Mouse (Mus musculus) lung, postnatal 0 days (tissue): ENCODE data around the gene Abcc8.
"Not testable (repeated sequence)": the region's sequence is repeated elsewhere in the genome, so short reads cannot be mapped to it uniquely, and the experiment has no call there.

Source experiments
- CTCF ChIP-seq: IDR thresholded peaks from 2 replicates; pipeline ENCODE4 v1.5.1; 2016; ENCODE audit warnings: antibody characterized with exemption, mild to moderate bottlenecking
- EP300 ChIP-seq: IDR thresholded peaks from 2 replicates; pipeline ENCODE4 v1.6.1; 2016; ENCODE audit warnings: antibody characterized with exemption, mild to moderate bottlenecking, control low read depth

GRCm38 (mm10) chr7:46168980-46169379 lies 10.9 kb downstream of the Abcc8 start:
- TF ChIP-seq CTCF, EP300: not testable (repeated sequence)
